Mouse (Mus musculus): ENCODE data around the gene Fhad1. TPM values are rescaled to one million over a fixed set of nuclear protein-coding genes. Genes with fewer than 3 reads are reported as not detected.

Fhad1 gene
- polyA plus RNA-seq, 1 experiment: 1.9 TPM

- DNase-seq (ENCODE audit: low read depth): no peak
These were observed 83.4 kb downstream of the Fhad1 start for GRCm38 (mm10) chr4:141931526-141931925.

- DNase-seq (ENCODE audit: low read depth): no peak
These were observed 84.9 kb downstream of the Fhad1 start for GRCm38 (mm10) chr4:141930001-141930400.

GRCm38 (mm10) chr4:141928881-141929281, 86.0 kb downstream of the Fhad1 start:
- DNase-seq (ENCODE audit: low read depth): peak; percentile 77

GRCm38 (mm10) chr4:141925781-141926345, 89.0 kb downstream of the Fhad1 start:
- no peak for DNase-seq (ENCODE audit: low read depth)

- no peak for DNase-seq (ENCODE audit: low read depth)
These were observed 90.9 kb downstream of the Fhad1 start for GRCm38 (mm10) chr4:141923961-141924360.

GRCm38 (mm10) chr4:141920391-141920790, 94.5 kb downstream of the Fhad1 start:
- no peak for DNase-seq (ENCODE audit: low read depth)

GRCm38 (mm10) chr4:141917735-141918419, 97.0 kb downstream of the Fhad1 start:
- DNase-seq (ENCODE audit: low read depth): no peak

GRCm38 (mm10) chr4:141914040-141914439, 100.8 kb downstream of the Fhad1 start:
- no peak for DNase-seq (ENCODE audit: low read depth)

GRCm38 (mm10) chr4:141913201-141913993, 101.5 kb downstream of the Fhad1 start:
- DNase-seq (ENCODE audit: low read depth): no peak

- no peak for DNase-seq (ENCODE audit: low read depth)
These were observed 110.2 kb downstream of the Fhad1 start for GRCm38 (mm10) chr4:141904710-141905109.

- no peak for DNase-seq (ENCODE audit: low read depth)
These were observed 112.4 kb downstream of the Fhad1 start for GRCm38 (mm10) chr4:141902479-141902858.

GRCm38 (mm10) chr4:141901711-141902478, 113.0 kb downstream of the Fhad1 start:
- no peak for DNase-seq (ENCODE audit: low read depth)

- DNase-seq (ENCODE audit: low read depth): no peak
These were observed 114.5 kb downstream of the Fhad1 start for GRCm38 (mm10) chr4:141900421-141900820.

GRCm38 (mm10) chr4:141899936-141900335, 114.9 kb downstream of the Fhad1 start:
- no peak for DNase-seq (ENCODE audit: low read depth)

GRCm38 (mm10) chr4:141898905-141899304, 116.0 kb downstream of the Fhad1 start:
- no peak for DNase-seq (ENCODE audit: low read depth)

GRCm38 (mm10) chr4:141897838-141898237, 117.0 kb downstream of the Fhad1 start:
- no peak for DNase-seq (ENCODE audit: low read depth)

- no peak for DNase-seq (ENCODE audit: low read depth)
These were observed 117.7 kb downstream of the Fhad1 start for GRCm38 (mm10) chr4:141897225-141897624.

- no peak for DNase-seq (ENCODE audit: low read depth)
These were observed 119.1 kb downstream of the Fhad1 start for GRCm38 (mm10) chr4:141895772-141896171.

GRCm38 (mm10) chr4:141893157-141893784, 121.6 kb downstream of the Fhad1 start:
- DNase-seq (ENCODE audit: low read depth): no peak

- DNase-seq (ENCODE audit: low read depth): no peak
These were observed 128.4 kb downstream of the Fhad1 start for GRCm38 (mm10) chr4:141886385-141886968.

GRCm38 (mm10) chr4:141885451-141885850, 129.4 kb downstream of the Fhad1 start:
- no peak for DNase-seq (ENCODE audit: low read depth)
